Mouse (Mus musculus) small intestine, adult 2 months (tissue): Measurements from ENCODE around the gene Hdac2. TPM values are rescaled to one million over a fixed set of nuclear protein-coding genes. Genes with fewer than 3 reads are reported as not detected.

Experiments
- H3K27ac ChIP-seq: fragments of 200-500 bp; 2 replicates; pipeline ENCODE4 v1.5.1; 2012; ENCODE audit warnings: low read depth, low read length, control low read depth, inconsistent platforms; ENCODE audit not compliant: insufficient read depth
- H3K27me3 ChIP-seq: fragments of 200-500 bp; 2 replicates; pipeline ENCODE4 v1.6.1; 2012; ENCODE audit warnings: mild to moderate bottlenecking, moderate library complexity, low read length, inconsistent platforms; ENCODE audit not compliant: control insufficient read depth, insufficient read depth
- H3K36me3 ChIP-seq: fragments of 200-500 bp; 2 replicates; pipeline ENCODE4 v1.6.1; 2012; ENCODE audit warnings: mild to moderate bottlenecking, low read length, control low read depth, inconsistent platforms; ENCODE audit not compliant: control insufficient read depth, insufficient read depth
- H3K4me1 ChIP-seq: fragments of 200-500 bp; 2 replicates; pipeline ENCODE4 v1.6.1; 2012; ENCODE audit warnings: low read length, inconsistent platforms, mixed read lengths; ENCODE audit not compliant: control insufficient read depth, insufficient read depth, insufficient read length
- H3K4me3 ChIP-seq: fragments of 200-500 bp; 2 replicates; pipeline ENCODE4 v1.5.1; 2012; ENCODE audit warnings: low read depth, mild to moderate bottlenecking, control low read depth, inconsistent platforms, low read length, moderate library complexity
- CTCF ChIP-seq: fragments of 200-500 bp; IDR thresholded peaks from 2 replicates; pipeline ENCODE4 v1.5.1; 2012; ENCODE audit warnings: low read depth, mild to moderate bottlenecking, control low read depth, inconsistent platforms, low read length, moderate library complexity, mixed read lengths; ENCODE audit not compliant: insufficient replicate concordance, insufficient read length; ENCODE audit errors: extremely low read depth
- POLR2A ChIP-seq: fragments of 200-500 bp; IDR thresholded peaks from 2 replicates; pipeline ENCODE4 v1.6.1; 2012; ENCODE audit warnings: low read depth, mild to moderate bottlenecking, control low read depth, inconsistent platforms, low read length, moderate library complexity
- WGBS: fragments of 180-500 bp; shearing (Covaris S2); methylation state at CpG from one replicate; pipeline ENCODE4 v1.1.7; 2018; 5-methylcytosine and 5-hydroxymethylcytosine counted together
- polyA plus RNA-seq: library from polyadenylated mRNA; depleted of rRNA; stranded (reverse); fragments of >200 nt; gene quantifications from 2 replicates; pipeline ENCODE4 v1.2.3, GENCODE M21; 2012; rRNA removed

Hdac2 gene
- polyA plus RNA-seq, 1 experiment, result 3.8 TPM

DNA sequence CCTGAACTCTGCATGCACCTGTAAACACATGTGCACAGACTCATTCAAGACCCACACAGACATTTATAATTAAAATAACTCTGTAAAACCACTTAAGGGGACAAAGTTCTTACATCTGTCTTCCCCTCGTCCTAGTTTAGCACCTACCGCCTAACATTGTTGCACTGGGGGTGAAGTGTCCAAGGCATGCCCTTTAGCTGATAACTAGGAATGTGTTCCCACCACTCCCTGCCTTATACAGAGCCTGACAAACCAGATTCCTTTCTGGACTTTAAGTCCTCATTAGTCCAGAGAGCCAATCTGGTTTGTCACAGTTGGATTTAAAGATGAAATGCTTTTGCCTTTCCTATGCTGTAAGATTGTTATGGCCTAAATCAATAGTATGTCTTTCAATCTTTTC lies 41.9 kb downstream of the Hdac2 start:
- WGBS, result 41% methylated on average over 2 of the region's 2 CpGs
- H3K27ac ChIP-seq, result no peak overlapping the region
- no peak for TF ChIP-seq POLR2A
- TF ChIP-seq CTCF, result no peak

GRCm38 (mm10) chr10:37024301-37024700 lies 50.0 kb downstream of the Hdac2 start:
- no peak overlapping the region for H3K27ac ChIP-seq
- no peak overlapping the region for H3K4me3 ChIP-seq
- no peaks in the 10 kb centered on the region for H3K27me3 ChIP-seq
- no peaks in the 10 kb centered on the region for H3K36me3 ChIP-seq
- 67% methylated on average over 1 of the region's 1 CpGs for WGBS
- no peaks in the 10 kb centered on the region for H3K4me1 ChIP-seq
- TF ChIP-seq CTCF, result no peak
- TF ChIP-seq POLR2A, result no peak

More for the DNA sequence above, 41.9 kb downstream of the Hdac2 start:
- H3K27me3 ChIP-seq, result no peaks in the 10 kb centered on the region
- no peak overlapping the region for H3K4me3 ChIP-seq
- H3K36me3 ChIP-seq, result no peaks in the 10 kb centered on the region
- no peaks in the 10 kb centered on the region for H3K4me1 ChIP-seq

GRCm38 (mm10) chr10:37028651-37029050 lies 54.3 kb downstream of the Hdac2 start:
- TF ChIP-seq POLR2A, result no peak
- no peak for TF ChIP-seq CTCF
- no peaks in the 10 kb centered on the region for H3K27me3 ChIP-seq
- no peaks in the 10 kb centered on the region for H3K4me1 ChIP-seq
- no peak overlapping the region for H3K4me3 ChIP-seq
- H3K27ac ChIP-seq, result no peak overlapping the region
- H3K36me3 ChIP-seq, result no peaks in the 10 kb centered on the region
- WGBS, result 75% methylated on average over 2 of the region's 2 CpGs

DNA sequence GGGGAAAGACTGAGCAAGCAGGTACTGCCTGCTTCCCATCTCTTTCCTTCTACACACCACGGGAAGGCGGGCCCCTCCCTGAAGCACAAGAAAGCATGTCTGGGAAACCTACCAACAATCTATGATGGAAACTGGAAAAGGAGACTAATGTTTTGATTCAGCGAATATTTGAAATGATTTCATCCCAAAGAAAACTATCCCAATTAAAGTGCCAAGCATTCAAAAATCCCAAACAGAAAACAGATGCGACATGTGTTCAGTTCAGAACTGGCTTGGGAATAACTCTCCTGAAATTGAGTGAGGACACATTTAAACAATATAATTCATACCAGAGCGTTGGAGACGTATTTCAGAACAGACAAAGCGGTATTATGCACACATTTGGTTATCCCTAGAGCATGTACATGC lies 60.8 kb downstream of the Hdac2 start:
- no peak overlapping the region for H3K27ac ChIP-seq
- H3K27me3 ChIP-seq, result no peaks in the 10 kb centered on the region
- 78% methylated on average over 7 of the region's 7 CpGs for WGBS
- no peak for TF ChIP-seq POLR2A
- no peak for TF ChIP-seq CTCF
- H3K4me3 ChIP-seq, result no peak overlapping the region
- no peaks in the 10 kb centered on the region for H3K36me3 ChIP-seq
- H3K4me1 ChIP-seq, result no peaks in the 10 kb centered on the region

DNA sequence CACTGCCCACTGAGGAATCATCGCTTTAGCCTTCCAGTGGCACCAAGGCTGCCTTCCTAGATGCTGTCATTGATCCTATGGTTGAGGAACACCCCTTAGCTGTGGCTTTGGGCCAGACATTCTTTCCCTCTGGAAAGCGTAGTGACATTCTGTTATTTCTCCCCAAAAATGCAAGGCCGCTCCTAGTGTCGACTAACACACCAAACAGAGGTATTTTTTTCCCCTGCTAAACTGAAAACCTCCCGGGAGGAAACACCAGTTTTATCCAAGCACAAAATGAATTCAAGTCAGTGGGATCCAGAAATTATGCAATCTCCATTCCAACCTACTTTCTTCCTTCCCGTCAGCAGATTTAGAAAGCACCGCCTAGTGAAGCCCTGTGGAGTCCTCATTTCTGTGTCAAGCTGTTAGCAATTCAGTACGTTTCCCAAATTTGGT lies 73.3 kb downstream of the Hdac2 start:
- Histone ChIP-seq H3K4me3 (no peak overlapping the region), H3K27me3 (no peaks in the 10 kb centered on the region), H3K4me1 (no peaks in the 10 kb centered on the region), H3K36me3 (no peaks in the 10 kb centered on the region), H3K27ac (no peak overlapping the region)
- 79% methylated on average over 8 of the region's 8 CpGs for WGBS
- TF ChIP-seq CTCF (no peak), POLR2A (no peak)

Other genes starting within 250 kb of the Hdac2 start
- gene Marcks, start 164.4 kb downstream of the Hdac2 start, polyA plus RNA-seq, result 9.4 and 22.7 TPM in 2 replicates